Mouse (Mus musculus) gastrocnemius, postnatal 4 days (tissue): ENCODE measurements at regions not wholly inside any gene's neighbourhood (a gene's known extent, or its start where the extent isn't known, plus 50 kb on each side); places are given as distances from the start of the nearest gene placed in this dataset.
A peak's percentile ranks its signal among the peaks of the same experiment; 100 is the strongest.

ENCODE experiments used
- DNase-seq, 2 experiments: peaks; one replicate each; pipeline ENCODE4 v3.0.0; 2021 to 2022; ENCODE audit warnings: low spot score in 2 of 2, mixed read lengths in 2 of 2

GRCm38 (mm10) chr1:14513662-14514061, 1579.5 kb downstream of the 4930444P10Rik start:
- no peak for DNase-seq

- no peak for DNase-seq
Observed at GRCm38 (mm10) chr1:14512481-14513285, 1580.4 kb downstream of the 4930444P10Rik start.

GRCm38 (mm10) chr1:14506831-14507690, 1586.1 kb downstream of the 4930444P10Rik start:
- peak in 1 of 2 experiments; percentile 18 for DNase-seq

GRCm38 (mm10) chr1:14506201-14506830, 1586.8 kb downstream of the 4930444P10Rik start:
- DNase-seq: peak; percentile 19 to 36

GRCm38 (mm10) chr1:14505741-14506140, 1587.4 kb downstream of the 4930444P10Rik start:
- no peak for DNase-seq

DNA sequence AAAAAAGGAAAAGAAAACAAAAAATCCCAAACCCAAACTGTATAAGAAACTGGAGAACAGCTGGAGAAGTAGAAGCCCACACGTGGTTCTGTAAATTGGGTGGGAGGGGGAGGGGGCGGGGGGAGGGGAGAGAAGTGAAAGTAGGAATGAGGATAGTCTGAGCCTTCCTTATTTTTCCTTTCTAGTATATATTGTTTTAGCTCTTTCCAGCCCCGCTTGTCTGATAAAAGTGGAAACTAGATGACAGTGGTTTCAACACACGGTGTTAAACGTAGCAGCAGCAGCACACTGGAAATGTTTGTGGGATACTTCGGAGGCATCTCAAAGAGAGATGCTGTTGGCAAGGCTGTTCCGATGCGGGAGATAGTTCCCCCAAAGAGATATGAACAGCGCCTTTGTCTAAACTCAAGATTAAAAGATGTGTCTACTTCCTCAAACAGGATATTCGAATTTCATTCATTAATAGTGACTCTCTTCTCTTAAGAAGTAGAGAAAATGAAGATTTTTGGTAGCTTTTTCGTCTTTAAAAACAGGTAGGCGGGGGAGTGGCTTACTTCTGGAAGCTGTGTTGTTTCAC, 1588.3 kb downstream of the 4930444P10Rik start:
- no peak for DNase-seq

- DNase-seq: peak in 1 of 2 experiments; percentile 25
Observed at GRCm38 (mm10) chr1:14503881-14504742, 1589.0 kb downstream of the 4930444P10Rik start.

GRCm38 (mm10) chr1:14503193-14503800, 1589.8 kb downstream of the 4930444P10Rik start:
- no peak for DNase-seq

DNA sequence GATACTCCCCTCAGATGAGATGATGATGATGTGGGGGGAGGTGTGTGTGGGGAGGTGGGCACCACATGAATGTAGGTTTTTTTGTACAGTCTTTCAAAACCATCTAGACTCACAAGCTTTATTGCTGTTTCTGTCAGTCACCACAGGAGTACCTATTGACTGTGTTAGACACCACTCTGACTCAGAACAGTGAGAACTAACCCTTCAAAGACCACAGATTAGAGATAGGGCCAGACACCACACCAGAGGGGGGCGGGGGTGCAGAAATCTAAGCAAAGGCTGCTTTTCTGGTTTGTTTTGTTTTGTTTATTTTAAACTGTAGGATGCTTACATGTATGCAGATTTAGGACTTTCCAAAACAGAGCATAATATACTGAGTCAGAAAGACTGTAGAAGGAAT, 1594.0 kb downstream of the 4930444P10Rik start:
- DNase-seq: no peak

DNA sequence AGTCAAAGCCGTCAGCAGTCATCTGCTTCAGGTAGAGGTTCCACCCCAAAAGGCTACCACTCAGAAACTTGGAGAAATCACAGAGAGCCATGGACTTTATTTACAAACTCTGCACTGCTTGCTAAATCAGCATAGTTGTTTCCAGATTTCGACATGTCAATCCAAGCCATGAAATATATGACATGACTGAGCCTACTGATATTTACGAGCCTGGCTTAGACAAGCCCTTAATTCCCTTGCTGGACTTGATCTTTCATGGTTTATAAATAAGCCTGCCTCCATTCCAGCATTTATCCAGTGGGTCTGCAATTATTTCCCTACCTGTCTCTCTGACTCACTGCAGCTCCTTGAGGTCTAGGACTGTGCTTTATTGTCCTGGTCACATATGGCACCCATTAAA, 1603.1 kb downstream of the 4930444P10Rik start:
- DNase-seq: no peak

- no peak for DNase-seq
Observed at GRCm38 (mm10) chr1:14487708-14488127, 1605.4 kb downstream of the 4930444P10Rik start.

DNA sequence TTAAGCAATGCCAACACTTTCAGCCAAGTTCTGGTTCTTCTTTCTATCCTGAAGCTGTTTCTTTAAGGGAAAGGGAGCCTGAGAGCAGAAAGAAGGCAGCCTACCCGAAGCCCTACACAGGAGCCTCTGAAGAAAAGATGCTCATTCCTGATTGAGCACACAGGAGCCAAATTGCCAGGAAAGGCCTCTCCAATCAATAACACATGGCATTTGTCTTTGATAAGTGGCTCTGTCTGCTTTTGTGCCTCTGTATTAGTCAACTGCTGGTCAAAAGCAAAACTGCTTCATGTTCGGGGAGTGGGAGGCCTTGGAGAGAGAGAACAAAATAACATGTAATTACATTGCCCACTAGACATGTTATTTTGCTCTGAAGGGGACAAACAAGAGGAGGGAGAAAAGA, 1607.4 kb downstream of the 4930444P10Rik start:
- no peak for DNase-seq

DNA sequence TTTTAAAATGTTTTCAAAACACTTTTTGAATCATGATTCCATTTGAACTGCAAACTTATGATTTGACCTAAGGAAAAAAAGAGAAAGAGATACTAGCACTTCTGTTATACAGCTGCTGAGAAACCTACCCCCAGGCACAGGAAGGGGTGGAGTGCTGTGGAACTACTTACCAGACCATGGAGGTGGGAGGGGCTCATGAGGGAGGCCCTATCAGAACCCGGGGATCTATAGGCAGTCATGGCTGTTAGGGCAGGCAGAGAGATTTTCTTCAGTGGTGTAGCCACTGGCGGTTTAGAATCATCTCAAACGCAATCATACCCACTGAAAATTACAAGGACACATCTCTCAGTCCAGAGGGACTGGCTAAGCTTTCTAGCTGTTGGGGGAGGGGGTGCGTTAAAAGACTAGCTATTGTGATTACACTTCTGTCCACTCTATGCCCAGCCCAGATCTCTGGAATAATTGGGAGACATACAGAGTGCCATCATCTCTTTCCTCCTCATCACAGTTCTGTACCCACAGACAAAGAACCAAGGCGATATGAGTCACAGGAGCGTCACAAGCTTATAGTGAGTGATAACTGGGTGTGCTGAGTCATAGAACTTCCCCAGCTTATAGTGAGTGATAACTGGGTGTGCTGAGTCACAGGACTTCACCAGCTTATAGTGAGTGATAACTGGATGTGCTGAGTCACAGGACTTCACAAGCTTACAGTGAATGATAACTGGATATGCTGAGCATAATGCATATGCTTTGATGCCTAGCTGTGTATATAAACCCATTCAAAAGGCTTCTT, 1608.8 kb downstream of the 4930444P10Rik start:
- DNase-seq: no peak

- no peak for DNase-seq
Observed at GRCm38 (mm10) chr1:14472294-14472693, 1620.8 kb downstream of the 4930444P10Rik start.

GRCm38 (mm10) chr1:14471551-14471950, 1621.6 kb downstream of the 4930444P10Rik start:
- no peak for DNase-seq

GRCm38 (mm10) chr1:14464788-14465482, 1628.2 kb downstream of the 4930444P10Rik start:
- no peak for DNase-seq

DNA sequence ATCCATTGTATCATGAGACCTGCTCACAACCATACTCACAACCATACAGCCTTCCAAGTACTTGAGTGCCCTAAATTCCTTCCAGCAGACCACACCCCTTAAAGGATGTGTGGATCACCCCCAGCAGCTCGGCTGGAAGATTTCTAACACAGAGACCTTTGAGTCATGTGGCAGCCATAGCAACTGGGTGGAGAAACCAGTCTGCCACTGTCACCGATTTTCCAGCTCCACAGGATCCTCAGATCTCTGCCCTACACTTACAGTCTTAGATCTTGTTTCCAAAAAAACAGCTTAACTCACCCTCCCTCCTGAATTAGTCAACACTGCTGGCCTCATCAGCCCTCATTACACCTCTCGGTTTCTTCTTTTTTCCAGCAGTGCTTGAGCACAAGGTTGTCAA, 1630.6 kb downstream of the 4930444P10Rik start:
- no peak for DNase-seq

- no peak for DNase-seq
Observed at GRCm38 (mm10) chr1:14460811-14461210, 1632.3 kb downstream of the 4930444P10Rik start.
